Mouse (Mus musculus) fibroblast of lung, adult 2 months (primary cell): ENCODE measurements around the gene Zbtb1.

Experiments
- DNase-seq: peaks from one replicate; pipeline ENCODE4 v3.0.0-alpha.2; 2011; ENCODE audit warnings: low read depth

Zbtb1 gene

DNA sequence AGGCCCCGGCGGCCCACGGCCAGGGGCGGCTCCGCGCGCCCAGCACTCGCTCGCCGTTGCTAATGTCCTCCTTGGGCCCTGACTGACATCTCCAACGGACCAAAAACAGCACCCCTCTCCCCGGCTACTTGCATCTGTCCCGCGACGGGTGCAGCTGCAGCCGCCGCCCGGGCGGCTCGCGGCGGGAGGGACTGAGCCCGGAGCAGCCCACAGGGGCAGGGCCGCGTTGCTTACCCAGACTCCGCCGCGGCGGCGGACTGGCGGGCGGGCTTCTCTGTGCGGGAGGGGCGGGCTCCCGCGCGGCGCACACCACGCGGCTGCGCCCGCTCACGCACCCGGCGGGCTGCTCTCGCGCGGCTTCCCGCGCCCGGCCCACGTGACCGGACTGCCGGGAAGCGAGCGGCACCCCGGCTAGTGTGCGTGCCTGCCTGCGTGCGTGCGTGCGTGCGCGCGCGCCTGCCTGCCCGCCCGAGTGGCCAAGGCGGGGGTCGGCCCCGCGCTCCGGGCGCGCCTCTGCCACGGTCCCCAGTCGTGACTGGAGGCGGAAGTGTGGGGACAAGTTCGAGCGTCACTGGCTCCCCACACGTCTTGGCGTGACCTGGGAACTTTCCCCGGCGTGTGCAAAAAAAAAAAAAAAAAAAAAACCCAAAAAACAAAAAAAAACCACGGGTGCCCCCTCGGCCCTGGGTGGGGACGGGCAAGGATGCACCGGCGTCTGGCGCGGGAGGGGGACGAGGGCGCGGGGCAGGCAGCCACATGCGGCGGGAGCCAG, 674 bp upstream of the Zbtb1 start, which contains the start of gene Zbtb25:
TSS of gene Zbtb25 (minus strand) at position 397 of the 772 bp plus-strand sequence.
- no peak for DNase-seq

DNA sequence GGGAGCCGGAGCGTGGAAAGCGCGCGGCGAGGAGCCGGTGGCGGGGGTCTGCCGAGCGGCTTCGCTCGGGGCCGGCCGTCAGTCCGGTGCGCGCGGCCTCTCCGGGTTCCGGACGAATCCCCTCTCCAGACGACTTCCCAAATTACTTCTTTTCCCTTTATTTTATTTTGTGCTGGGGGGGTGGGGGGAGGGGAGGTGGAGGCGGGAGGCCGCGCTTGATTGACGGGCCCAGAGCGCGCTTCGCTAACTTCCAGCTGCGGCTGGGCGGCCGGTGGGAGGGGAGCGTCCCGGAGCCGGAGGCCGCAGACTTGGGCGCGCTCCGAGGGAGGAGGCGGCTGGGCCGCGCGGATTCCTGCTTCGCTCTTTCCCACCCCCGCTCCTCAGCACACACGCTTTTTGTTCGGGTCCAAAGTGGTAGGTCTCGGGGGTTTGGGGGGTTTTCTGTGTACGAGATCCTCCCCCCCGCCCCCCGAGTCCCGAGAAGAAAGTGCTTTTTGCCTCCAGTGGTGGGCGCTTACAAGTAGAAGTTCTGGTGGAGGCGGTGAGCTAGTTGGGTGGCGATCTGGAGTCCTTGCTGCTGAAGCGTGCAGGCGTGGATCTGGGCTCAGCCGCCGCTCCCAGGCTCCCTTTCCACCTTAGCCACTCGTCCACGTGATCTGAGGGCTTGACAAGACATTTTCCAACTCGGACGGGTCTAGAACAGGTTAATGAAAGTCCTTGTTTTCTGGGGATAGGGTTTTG, 935 bp downstream of the Zbtb1 start:
- no peak for DNase-seq

DNA sequence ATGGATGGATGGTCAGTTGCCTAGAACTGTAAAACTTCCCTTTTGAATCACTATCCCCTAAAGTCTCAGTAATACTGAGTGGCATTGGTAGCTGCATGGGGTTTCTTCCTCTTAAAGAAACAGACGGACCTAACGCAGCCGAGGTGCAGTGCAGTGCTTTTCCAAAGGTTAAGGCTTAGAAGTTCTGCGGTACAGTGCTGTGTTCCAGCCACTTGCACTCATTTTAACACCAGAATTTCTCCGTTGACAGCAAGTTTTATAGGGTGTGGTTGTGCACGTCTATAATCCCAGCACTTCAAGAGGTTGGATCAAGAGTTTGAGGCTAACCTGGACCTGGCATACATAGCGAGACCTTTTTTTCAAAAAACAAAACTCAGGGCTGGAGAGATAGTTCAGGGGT, 2.0 kb downstream of the Zbtb1 start:
- DNase-seq: no peak

DNA sequence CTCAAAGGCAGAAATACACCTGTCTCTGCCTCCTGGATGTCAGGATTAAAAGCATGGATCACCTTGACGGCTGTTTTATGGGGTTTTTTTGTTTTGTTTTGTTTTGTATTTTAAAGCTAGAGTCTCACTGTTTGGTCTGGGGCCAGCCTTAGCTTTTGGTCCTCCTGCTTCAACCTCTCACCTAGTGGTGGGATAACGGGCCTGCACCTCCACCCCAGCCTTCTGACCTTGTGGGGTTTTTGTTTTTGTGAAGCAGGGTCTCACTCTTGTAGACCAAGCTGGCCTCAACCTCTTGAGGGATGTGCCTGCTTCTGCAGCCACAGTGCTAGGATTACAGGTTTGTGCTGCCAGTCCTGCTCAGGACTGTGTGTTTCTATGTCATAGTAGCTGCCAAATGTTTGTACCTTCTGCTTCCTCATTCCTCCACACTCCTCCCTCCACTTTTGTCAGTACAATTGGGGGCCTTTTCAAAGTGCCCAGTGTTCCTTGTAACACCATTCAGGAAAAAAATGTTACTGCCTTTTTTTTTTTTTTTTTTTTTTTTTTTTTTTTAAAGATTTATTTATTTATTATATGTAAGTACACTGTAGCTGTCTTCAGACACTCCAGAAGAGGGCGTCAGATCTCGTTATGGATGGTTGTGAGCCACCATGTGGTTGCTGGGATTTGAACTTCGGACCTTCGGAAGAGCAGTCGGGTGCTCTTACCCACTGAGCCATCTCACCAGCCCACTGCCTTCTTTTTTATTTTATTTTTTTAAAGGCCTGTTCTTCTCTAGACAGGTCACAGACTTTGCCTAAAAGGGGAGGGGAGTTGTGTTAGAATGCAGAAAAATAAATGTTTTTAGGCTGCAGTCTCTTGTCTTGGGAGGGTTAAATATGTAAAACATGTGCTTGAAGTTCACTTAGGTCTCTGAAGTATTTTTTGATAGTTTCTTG, 3.1 kb downstream of the Zbtb1 start:
- no peak for DNase-seq

DNA sequence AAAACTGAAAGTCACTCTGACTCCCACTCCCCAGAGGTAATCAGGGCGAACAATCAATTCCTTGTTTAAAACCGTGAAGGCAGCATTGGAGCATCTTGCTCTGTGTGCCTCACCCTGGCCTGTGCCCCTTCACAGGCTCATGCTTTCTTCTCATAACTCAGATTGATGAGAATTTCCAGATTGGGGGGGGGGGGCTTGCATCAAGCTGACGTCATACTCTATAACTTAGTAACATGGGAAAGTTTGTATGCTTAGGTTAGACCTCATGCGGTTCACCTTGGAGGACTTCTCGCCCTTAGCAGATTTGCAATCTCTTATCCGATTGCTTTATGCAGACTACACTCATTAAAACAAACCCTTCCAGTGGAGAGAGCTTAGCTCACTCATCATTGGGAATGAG, 3.9 kb downstream of the Zbtb1 start:
- no peak for DNase-seq

DNA sequence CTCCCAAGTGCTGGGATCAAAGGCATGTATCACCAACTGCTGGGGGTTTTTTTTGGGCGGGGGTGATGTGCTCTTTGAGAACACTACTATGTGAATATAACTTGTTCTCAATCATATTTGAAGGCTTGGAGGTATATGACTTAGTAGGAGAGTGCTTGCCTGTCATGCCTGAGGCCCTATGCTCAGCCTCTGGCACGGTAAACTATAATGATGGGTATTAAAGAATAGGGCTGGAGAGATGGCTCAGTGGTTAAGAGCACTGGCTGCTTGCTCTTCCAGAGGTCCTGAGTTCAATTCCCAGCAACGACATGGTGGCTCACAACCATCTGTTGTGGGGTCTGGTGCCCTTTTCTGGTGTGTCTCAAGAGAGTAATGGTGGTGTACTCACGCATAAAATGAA, 4.8 kb downstream of the Zbtb1 start:
- no peak for DNase-seq

DNA sequence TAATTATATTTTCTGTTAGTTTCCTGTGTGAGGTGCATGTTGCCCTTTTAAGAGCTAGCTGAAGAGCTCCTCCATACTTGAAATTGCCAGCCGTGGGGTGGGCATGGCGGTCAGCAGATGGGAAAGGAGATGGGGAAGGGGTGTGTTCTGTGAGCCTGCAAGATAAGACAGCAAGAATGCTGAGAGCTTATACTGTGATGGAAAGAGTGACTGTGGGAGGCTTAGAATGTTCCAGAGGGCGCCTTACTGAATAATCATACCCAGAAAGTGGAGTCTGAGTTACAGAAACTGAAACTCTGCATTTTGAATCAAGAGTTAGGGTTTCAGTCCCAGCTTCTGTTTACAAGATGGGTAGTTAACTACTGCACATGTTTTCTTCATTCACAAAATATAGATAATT, 5.4 kb downstream of the Zbtb1 start:
- DNase-seq: no peak

DNA sequence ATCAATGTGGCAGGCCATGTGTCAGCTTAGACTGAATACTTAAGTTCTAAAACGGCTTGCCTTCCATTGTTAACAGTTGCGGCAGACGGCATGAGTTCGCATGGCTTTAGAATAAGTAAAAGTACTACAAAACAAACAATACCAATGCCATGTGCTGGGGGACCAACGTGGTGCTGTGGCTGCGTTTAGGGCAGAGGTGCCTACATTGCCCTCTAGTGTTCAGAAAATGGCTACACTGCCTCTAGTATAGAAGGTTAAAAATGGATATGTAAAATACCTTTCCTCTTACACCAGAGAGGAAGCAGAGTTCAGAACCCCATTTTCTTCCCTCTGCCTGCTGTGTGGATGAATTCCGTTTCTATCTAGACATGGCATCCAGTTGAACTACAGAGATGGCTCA, 6.6 kb downstream of the Zbtb1 start:
- no peak for DNase-seq

DNA sequence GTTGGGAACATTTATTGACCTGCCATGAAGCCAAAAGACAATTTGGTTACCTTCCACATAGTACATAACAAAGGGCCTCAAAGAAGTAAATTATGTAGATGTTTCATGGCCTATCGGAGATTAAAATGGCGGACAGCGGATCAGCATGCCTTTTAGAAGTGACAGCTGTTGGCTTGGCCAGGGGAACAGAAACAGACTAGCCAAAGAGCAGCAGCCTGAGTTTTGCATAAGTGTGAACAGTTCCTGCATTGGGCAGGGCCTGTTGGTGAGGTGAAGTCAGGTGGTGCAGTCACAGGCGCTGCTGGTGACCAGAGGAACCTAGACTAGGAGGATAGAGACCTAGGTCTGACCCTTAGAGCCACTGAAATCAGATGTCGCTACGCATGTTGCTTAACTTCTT, 7.0 kb downstream of the Zbtb1 start:
- no peak for DNase-seq

DNA sequence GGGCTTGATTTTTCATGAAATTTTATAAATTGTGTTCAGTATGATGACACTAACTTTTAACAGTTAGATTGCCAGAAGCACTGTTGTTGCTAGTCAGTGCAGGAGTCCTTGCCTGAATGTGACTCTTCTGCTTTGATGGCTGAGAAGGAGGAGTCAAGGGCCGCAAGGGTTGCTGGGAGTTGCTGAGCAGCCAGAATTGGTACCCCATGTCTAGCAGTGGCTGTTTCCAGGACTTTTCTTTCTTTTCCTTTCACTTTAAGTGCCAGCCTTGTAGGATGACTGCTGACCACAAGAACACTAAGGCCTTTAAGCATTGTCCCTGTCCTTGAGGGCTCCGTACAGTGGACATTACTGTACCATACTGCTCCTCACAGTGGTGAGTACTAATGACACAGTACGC, 7.7 kb downstream of the Zbtb1 start:
- DNase-seq: no peak

DNA sequence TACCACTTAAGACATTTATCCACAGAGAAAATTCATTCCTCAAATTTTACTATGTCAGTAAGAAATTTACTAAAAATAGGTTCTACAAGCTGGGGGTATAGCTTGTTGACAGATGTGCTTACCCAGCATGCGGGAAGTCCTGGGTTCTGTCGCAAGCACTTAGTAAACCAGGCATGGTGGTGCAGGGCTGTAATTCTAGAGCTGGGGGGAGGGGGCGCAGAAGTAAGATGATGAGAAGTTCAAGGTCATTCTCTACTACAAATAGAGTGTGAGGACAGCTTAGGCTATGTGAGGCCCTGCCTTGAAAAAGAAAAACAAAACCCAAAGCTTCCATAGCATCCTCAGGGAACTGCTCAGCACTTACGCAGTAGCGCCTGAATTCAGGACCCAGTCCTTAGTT, 8.5 kb downstream of the Zbtb1 start:
- DNase-seq: no peak

DNA sequence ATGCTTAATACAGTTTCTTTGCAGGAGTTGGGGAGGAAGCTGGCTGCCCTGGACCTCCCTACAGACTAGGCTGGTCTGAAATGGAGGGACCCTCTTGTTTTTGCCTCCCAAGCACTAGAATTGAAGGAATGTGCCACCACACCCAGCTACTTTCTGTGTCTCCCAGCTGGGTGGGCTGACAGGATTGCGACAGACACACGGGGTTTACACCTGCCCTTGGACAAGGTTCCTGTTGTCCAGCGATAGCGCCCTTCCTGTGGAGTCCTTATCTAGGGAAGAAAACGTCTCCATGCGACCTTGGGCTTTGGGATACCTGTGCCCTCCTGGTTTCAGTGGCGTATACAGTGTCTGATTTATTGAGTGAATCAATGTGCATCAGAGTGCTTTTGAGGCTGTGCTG, 10.1 kb downstream of the Zbtb1 start:
- DNase-seq: no peak

DNA sequence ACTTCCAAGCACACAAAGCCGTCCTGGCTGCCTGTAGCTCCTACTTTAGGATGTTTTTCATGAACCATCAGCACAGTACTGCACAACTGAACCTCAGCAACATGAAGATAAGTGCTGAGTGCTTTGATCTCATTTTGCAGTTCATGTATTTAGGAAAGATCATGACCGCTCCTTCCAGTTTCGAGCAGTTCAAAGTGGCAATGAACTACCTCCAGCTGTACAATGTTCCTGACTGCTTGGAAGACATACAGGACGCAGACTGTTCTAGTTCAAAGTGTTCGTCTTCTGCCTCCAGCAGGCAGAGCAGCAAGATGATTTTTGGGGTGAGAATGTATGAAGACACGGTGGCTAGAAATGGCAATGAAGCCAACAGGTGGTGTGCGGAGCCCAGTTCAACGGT, 15.3 kb downstream of the Zbtb1 start:
- no peak for DNase-seq

DNA sequence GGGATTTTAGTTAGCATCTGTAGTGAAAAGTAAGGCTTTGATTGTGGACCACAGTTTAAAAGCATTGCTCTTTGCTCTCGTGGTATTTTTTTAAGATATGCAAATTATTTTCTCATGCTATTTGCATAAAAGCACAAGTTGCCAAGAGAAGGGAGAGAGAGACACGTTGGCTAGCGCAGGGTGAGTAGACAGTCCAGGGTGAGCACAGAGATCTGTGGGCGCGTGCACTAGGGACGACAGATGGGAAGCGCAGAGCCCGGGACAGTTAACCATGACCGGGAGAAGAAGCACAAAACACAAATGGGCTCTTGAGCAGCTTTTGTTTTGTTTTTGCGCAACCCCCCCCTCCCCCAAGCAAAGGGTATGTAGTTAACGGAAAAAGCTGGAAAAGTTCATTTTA, 18.7 kb downstream of the Zbtb1 start:
- DNase-seq: no peak

DNA sequence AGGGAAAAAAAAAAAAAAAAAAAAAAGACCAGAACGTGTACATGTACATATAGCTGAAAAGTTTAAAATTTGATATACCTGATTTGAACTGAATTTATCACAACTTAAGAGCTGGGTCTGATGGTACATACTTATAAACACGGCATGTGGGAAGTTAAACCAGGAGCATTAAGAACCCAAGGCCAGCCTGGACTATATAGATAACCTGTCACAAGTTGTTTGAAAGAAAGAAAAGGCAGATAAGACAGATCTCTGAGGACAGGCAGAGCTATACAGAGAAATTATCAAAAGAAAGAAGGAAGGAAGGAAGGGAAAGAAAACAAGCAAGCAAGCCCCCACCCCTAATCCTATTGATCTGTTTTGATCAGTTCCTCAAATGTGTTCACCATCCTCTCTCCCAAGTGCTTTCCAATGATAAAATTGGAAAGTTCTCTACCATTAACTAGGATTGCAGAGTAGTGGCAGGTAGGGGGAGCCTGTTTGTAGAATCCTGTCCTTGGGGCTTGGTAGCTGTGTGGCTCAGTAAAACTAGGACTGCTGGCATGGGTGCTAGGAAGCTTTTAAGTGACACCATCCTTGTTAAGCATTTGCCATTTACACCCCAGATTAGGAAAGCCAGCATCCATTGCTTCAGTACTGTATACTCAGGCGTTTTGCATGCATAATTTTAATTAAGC, 21.7 kb downstream of the Zbtb1 start:
- DNase-seq: no peak

DNA sequence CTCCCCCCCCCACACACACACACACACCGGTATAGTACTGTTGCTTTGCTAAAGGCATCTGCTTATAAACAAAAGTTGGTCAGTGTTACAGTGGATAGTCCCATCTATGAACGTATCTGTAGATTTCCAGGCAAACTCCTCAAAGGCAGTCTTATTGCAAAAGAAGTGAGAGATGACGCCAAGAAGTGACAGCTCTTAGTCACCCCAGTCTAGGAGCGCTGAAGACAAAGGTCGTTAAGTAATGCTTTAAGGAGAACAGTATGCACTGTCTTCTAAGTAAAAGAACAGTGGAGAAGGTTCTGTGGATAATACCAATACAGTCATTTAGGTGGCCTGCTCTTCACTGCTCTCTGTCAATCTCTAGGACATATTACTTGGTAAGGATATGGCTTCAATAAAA, 22.9 kb downstream of the Zbtb1 start:
- no peak for DNase-seq

DNA sequence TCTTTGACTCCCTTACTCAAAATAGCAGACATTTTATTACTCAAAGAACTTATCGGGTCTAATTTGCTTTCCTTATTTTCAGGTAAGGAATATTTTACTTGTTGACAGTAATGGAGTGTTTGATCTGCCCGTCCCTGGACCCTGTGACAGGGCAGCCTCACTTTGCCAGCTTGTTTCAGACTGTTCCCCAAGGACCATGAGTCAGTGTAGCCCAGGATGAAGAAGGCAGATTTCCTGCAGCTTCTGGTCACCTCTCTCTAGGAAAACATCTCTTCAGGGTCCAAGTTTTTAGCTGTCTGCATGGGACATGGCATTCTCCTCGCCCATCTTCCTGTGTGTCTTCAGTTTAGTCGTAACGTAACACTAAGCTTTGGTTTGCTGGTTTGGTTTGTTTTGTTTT, 27.2 kb downstream of the Zbtb1 start:
- DNase-seq: no peak

DNA sequence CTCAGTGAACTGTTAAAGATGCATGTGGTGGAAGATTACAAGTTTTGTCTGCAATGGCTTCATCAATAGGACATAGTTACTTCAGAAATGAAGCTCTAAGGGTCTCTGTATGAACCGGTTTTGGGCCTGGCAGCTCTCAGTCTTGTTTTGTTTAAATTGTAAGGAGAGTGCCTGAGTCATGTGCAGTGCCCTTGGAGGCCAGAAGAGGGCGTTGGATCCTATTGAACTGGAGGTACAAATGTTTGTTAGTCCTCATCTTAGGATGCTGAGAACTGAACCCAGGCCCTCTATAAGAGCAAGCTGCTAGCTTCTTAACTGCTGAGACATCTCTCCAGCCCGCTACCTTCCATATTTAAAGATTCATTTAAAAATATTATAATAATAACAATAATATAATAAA, 31.6 kb downstream of the Zbtb1 start:
- DNase-seq: no peak

DNA sequence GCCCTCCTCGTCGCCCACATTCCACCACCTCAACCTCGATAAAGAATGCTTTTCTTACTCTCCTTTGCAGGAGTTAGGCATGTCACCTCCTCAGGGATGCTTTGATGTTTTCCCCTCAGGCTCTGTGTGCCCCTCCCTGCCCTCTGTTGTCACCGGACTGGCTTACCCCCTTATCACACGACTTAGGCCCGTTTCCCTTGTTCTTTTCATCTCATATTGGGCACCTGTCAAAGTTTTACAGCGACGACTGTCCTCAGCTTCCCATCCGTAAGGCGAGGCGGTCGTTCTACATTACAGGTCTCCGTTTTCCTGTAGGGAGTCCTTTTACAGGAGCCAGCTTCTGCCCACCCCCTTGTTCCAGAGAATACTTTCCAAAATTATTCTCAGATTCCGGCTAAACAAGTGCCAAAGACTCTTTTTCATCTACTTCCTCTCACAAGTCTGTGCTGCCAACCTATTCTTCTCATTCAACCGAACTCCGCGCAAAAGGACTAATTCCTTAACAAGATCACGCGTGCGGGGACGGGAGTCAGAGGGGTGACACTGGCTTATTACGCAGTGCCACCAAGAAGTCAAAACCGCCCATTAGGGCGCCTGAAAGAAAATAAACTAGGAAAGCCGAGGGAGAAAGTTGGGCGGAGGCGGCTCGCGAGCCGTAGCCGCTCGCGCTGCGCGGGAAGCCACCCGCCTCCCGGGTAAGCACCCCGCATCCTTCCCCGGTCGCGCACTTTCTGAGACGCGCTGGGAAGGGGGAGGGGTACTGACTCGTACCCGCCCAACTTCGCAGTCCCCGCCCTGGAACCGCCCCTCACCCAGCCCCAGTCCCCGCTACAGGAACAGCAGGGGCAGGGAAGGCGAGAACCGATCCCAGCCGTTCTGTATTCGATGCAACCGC, 33.2 kb downstream of the Zbtb1 start:
- DNase-seq: no peak

DNA sequence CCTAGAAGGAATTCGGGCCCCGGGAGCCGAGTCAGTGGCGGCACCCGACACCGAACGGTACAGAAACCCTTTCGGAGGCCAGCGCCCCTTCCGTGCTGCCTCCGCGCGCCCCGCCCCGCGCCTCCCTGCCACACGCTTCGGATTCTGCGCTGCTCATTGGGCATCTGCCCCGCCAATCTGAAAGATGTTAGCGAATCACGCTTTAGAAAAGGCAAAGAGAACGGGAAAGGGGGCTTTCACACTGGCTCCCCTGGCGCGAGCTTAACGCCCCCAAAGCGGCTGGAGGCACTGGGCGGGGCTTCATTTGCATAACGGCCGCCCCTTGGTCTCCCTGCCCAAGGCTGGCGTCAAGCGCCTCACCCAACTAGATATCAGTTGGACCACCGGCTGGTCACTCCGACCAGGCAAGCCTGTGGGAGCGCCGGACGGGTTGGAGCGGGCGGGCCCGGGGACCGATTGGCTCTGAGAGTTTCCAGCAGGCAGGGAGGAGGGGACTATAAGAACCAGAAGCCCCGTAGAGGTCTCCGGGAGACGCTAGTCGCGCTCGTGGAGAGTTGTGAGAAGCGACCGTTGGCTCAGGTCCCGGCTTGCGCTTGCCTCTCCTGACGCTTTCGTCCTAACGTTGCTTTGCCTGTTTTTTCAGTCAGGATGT, 33.9 kb downstream of the Zbtb1 start, which contains the start of gene Hspa2:
TSS of gene Hspa2 (plus strand) at position 291 of the 652 bp plus-strand sequence.
- DNase-seq: peak; percentile 99
